Mouse (Mus musculus) heart, adult 2 months (tissue): ENCODE measurements around the gene Rpl29. TPM values are rescaled to one million over a fixed set of nuclear protein-coding genes. Genes with fewer than 3 reads are reported as not detected.

Experiments used
- DNase-seq, 2 experiments: peaks; one replicate each; pipeline ENCODE4 v3.0.0; 2021
- H3K27ac ChIP-seq: fragments of 200-600 bp; 2 replicates; pipeline ENCODE4 v1.8.1; 2022
- H3K27me3 ChIP-seq: fragments of 200-500 bp; 2 replicates; pipeline ENCODE4 v1.6.1; 2012; ENCODE audit warnings: mild to moderate bottlenecking, low read length, inconsistent platforms, mixed read lengths; ENCODE audit not compliant: control insufficient read depth, insufficient read depth
- H3K36me3 ChIP-seq: fragments of 200-500 bp; 2 replicates; pipeline ENCODE4 v1.6.1; 2012; ENCODE audit warnings: low read length, inconsistent platforms; ENCODE audit not compliant: control insufficient read depth, insufficient read depth
- H3K4me1 ChIP-seq: fragments of 200-500 bp; 2 replicates; pipeline ENCODE4 v1.6.1; 2011; ENCODE audit warnings: low read length; ENCODE audit not compliant: control insufficient read depth, insufficient read depth
- H3K4me3 ChIP-seq: fragments of 200-600 bp; 2 replicates; pipeline ENCODE4 v1.8.1; 2022
- H3K79me2 ChIP-seq: fragments of 200-500 bp; replicated peaks from 2 replicates; pipeline ENCODE4 v1.6.1; 2012; ENCODE audit warnings: mild to moderate bottlenecking, inconsistent platforms, low read length, moderate library complexity, mixed read lengths; ENCODE audit not compliant: control insufficient read depth, insufficient read depth
- H3K9ac ChIP-seq: fragments of 200-500 bp; 2 replicates; pipeline ENCODE4 v1.6.1; 2012; ENCODE audit warnings: low read depth, mild to moderate bottlenecking, control low read depth, inconsistent platforms, low read length, mixed read lengths
- CTCF ChIP-seq: fragments of 200-600 bp; IDR thresholded peaks from 2 replicates; pipeline ENCODE4 v1.8.1; 2022; ENCODE audit warnings: antibody characterized with exemption, mild to moderate bottlenecking, moderate library complexity
- EP300 ChIP-seq: fragments of 200-500 bp; IDR thresholded peaks from 2 replicates; pipeline ENCODE4 v1.6.1; 2011; ENCODE audit warnings: low read depth, low read length, control low read depth; ENCODE audit not compliant: insufficient read depth
- POLR2A ChIP-seq: fragments of 200-500 bp; IDR thresholded peaks from 2 replicates; pipeline ENCODE4 v1.6.1; 2011; ENCODE audit warnings: mild to moderate bottlenecking, low read depth, low read length, control low read depth; ENCODE audit not compliant: insufficient read depth
- WGBS: fragments of 180-500 bp; shearing (Covaris S2); methylation state at CpG from one replicate; pipeline ENCODE4 v1.1.7; 2018; 5-methylcytosine and 5-hydroxymethylcytosine counted together
- intact Hi-C: fragments of 180-260 bp; cut with DNase I; formaldehyde crosslinking; loops from one replicate; pipeline ENCODE4 v1.15.1; 2025
- polyA plus RNA-seq: library from polyadenylated mRNA; depleted of rRNA; stranded (reverse); fragments of >200 nt; gene quantifications from 2 replicates; pipeline ENCODE4 v1.2.3, GENCODE M21; 2012
- total RNA-seq, 2 experiments: library from RNA; stranded (reverse); gene quantifications; 2 replicates each; pipeline ENCODE4 v1.2.3; 2021

Rpl29 gene
- total and polyA plus RNA-seq, 3 experiments: 251 to 296 (median 287) TPM

DNA sequence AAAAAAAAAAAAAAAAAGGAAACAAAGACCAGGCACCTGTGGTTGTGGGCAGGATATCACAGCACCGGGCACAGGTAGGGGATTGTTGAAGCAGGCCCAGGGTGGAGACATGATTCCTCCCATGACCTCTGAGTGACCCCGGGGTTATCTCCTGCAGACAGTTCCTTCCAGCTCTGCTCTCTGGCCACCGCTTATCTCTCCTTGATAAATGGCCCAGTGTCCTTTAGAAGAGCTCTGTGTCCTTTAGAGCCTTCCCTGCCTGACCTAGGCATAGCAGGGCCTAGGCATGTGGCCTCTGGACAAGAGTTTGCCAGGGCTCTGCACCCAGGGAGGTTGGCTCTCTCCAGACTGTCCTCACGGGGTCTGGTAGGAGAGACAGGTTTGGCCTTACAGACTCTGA, 31.5 kb upstream of the Rpl29 start:
- peaks cover 24% of the 10 kb centered on the region for H3K4me1 ChIP-seq
- H3K27ac ChIP-seq: peak overlapping the region; percentile 56
- H3K9ac ChIP-seq: no peak overlapping the region
- H3K27me3 ChIP-seq: no peaks in the 10 kb centered on the region
- no peaks in the 10 kb centered on the region for H3K36me3 ChIP-seq
- intact Hi-C loops: no loop called here
- H3K79me2 ChIP-seq: no peaks in the 10 kb centered on the region
- TF ChIP-seq CTCF (no peak), POLR2A (no peak), EP300 (no peak)
- no peak overlapping the region for H3K4me3 ChIP-seq
- no peak for DNase-seq
- 33% methylated on average over 4 of the region's 4 CpGs for WGBS

DNA sequence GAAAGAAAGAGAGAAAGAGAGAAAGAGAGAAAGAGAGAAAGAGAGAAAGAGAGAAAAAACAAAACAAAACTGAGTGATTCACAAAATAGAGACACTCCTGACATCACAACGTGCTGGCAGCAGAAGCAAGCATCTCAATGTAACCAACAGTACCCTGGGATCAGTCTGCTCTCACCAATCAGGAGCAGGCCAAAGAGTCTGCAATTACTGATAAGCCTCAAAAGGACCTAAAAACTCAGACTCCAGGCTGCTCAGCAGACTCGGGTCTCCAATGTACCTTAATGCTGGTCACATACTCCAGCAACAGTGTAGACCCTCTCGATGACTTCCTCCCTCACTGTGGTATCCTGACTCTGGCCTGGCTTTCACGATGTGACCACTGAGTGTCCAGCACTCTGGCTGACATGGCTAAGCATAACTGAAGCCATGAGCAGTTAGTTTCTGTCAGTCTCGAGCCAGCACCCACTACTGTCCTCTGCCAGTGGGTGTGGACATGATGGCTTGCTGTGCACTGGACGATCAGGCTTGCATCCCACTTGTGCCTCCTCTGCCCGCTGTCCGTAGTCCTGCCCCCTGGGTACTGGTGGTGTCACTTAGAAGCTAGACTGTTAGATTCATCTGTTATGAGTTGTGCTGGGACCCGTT, 30.5 kb upstream of the Rpl29 start:
- no peak overlapping the region for H3K9ac ChIP-seq

GRCm38 (mm10) chr9:106399808-106400207, 29.4 kb upstream of the Rpl29 start:
- DNase-seq: no peak
- Histone ChIP-seq H3K27ac (no peak overlapping the region), H3K36me3 (no peaks in the 10 kb centered on the region), H3K9ac (no peak overlapping the region), H3K4me3 (no peak overlapping the region), H3K4me1 (peaks cover 20% of the 10 kb centered on the region), H3K27me3 (no peaks in the 10 kb centered on the region), H3K79me2 (no peaks in the 10 kb centered on the region)
- intact Hi-C loops: no loop called here
- 86% methylated on average over 3 of the region's 3 CpGs for WGBS
- no peak for TF ChIP-seq POLR2A

More for the DNA sequence above, 30.5 kb upstream of the Rpl29 start:
- Histone ChIP-seq H3K79me2 (no peaks in the 10 kb centered on the region), H3K4me1 (peaks cover 23% of the 10 kb centered on the region), H3K27ac (no peak overlapping the region), H3K27me3 (no peaks in the 10 kb centered on the region), H3K36me3 (no peaks in the 10 kb centered on the region), H3K4me3 (no peak overlapping the region)
- DNase-seq: no peak
- intact Hi-C loops: no loop called here
- TF ChIP-seq POLR2A (no peak), EP300 (no peak), CTCF (no peak)
- WGBS: 64% methylated on average over 9 of the region's 9 CpGs

- Histone ChIP-seq H3K4me3 (no peak overlapping the region), H3K4me1 (peaks cover 32% of the 10 kb centered on the region), H3K9ac (no peak overlapping the region), H3K27me3 (no peaks in the 10 kb centered on the region), H3K27ac (no peak overlapping the region), H3K36me3 (no peaks in the 10 kb centered on the region), H3K79me2 (no peaks in the 10 kb centered on the region)
- WGBS: 68% methylated on average over 5 of the region's 5 CpGs
- no peak for TF ChIP-seq EP300
- no peak for TF ChIP-seq CTCF
- no peak for TF ChIP-seq POLR2A
- DNase-seq: no peak
- intact Hi-C loops: no loop called here
These were observed 27.1 kb upstream of the Rpl29 start for GRCm38 (mm10) chr9:106402149-106402548.

DNA sequence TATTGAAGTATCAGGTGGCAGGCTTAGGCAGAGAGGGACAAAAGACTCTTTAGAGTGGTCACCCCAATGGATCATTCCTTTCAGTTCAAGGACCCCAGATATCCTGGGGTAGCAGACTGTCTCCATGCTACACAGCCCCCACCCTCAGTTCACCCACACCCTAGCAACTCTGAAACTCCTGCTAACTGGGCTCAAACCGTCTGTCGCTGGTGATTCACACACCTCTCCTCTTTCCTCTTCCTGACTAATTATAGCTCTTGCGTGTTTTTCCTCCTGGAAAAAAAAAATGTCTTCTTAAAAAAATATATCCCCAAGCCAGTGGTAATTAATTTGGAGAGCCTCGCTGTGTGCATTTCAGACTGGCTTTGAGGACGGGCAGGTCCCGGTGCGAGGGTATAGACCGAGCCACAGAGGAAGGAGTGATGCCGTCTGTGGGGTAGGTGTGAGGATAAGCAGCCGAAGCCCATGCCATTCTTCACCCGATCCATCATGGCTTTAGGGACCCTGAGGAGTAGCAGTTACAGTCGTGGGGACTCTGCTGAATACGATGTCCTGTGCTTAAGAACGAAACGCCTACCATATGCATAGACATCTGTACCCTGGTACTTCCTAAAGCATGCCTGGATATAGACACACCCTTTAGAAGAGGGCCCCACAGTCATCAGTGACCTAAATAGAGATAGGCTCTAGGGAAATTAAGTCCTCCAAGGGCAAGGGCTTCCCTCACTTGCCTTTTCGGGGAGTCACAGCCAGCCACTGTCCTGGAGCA, 26.5 kb upstream of the Rpl29 start:
- no peak for DNase-seq
- no peak for TF ChIP-seq POLR2A
- TF ChIP-seq EP300: no peak
- TF ChIP-seq CTCF: no peak
- Histone ChIP-seq H3K79me2 (no peaks in the 10 kb centered on the region), H3K27ac (no peak overlapping the region), H3K4me3 (no peak overlapping the region), H3K4me1 (peaks cover 31% of the 10 kb centered on the region), H3K27me3 (no peaks in the 10 kb centered on the region), H3K36me3 (no peaks in the 10 kb centered on the region), H3K9ac (no peak overlapping the region)
- intact Hi-C loops: no loop called here
- WGBS: 61% methylated on average over 16 of the region's 16 CpGs

DNA sequence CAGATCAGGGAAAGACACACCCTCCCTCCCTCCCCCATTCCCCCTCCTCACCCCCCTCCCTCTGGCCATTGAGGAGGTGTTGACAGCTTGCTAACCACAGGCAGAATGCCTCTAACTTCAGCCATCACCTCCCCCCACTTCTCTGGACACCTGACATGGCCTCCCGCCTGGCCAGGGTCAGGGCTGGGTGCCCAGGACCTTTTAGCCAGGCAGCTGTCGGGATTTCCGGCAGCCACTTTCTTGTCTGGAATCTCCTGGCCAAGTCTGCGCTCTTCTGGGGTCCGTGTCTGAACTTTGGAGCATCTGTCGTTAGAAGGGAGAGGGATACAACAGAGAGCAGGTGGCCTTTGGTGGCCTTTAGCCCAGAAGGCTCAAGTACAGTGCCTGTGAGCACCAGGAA, 24.0 kb upstream of the Rpl29 start:
- peak overlapping the region; percentile 83 for H3K27ac ChIP-seq
- intact Hi-C loops: loop anchor here (2.0 kb wide), 1 partner anchor 18 kb away; no protein-coding TSS in a partner anchor

More for the DNA sequence above, 24.0 kb upstream of the Rpl29 start:
- peak; percentile 71 to 84 for DNase-seq
- TF ChIP-seq EP300: peak; percentile 75; the same call in 1 of the 2 replicates
- no peak for TF ChIP-seq POLR2A
- TF ChIP-seq CTCF: no peak
- H3K4me1 ChIP-seq: peaks cover 24% of the 10 kb centered on the region
- WGBS: 21% methylated on average over 6 of the region's 6 CpGs
- no peak overlapping the region for H3K4me3 ChIP-seq
- H3K36me3 ChIP-seq: no peaks in the 10 kb centered on the region
- 0 out of 2 replicates have a peak overlapping the region, but pooled peaks have one; percentile 3 for H3K9ac ChIP-seq
- H3K79me2 ChIP-seq: no peaks in the 10 kb centered on the region
- H3K27me3 ChIP-seq: no peaks in the 10 kb centered on the region
